Mouse (Mus musculus) E14TG2a.4 (cell line): ENCODE results near the gene Mad1l1.

Experiments used
- CTCF ChIP-seq: conservative IDR thresholded peaks from 2 replicates; pipeline ENCODE4 v1.5.1; 2014; ENCODE audit warnings: low read length
- POU5F1 ChIP-seq: IDR thresholded peaks from 2 replicates; pipeline ENCODE4 v1.6.1; 2014; ENCODE audit warnings: low read length, borderline replicate concordance

- TF ChIP-seq CTCF: no peak
- no peak for TF ChIP-seq POU5F1
Observed at GRCm38 (mm10) chr5:140219252-140219651, 102.1 kb downstream of the Mad1l1 start.
